Mouse (Mus musculus) MEL (cell line): ENCODE measurements around the gene Amer2. TPM values are rescaled to one million over a fixed set of nuclear protein-coding genes. Genes with fewer than 3 reads are reported as not detected.

Experiments
- DNase-seq: peaks from one replicate; pipeline ENCODE4 v3.0.0; 2011; ENCODE audit warnings: low read depth, low spot score
- H3K27ac ChIP-seq: 2 replicates; pipeline ENCODE4 v1.5.1; 2012; ENCODE audit warnings: low read depth, mild to moderate bottlenecking, control low read depth, low read length, moderate library complexity; ENCODE audit not compliant: control insufficient read depth
- H3K27me3 ChIP-seq, 2 experiments: fragments of 150-350 bp in 1 of 2; sonication (generic) in 1 of 2; 2 replicates each; pipeline ENCODE4 v1.6.1; 2012; ENCODE audit warnings: low read length in 2 of 2, mild to moderate bottlenecking in 2 of 2, improper control_type of control experiment in 1 of 2, moderate library complexity in 1 of 2; ENCODE audit not compliant: insufficient read depth in 2 of 2, control insufficient read depth in 1 of 2
- H3K36me3 ChIP-seq, 2 experiments: 2 replicates each; pipeline ENCODE4 v1.6.1; 2012 to 2014; ENCODE audit warnings: low read length in 2 of 2, improper control_type of control experiment in 1 of 2, inconsistent platforms in 1 of 2, mild to moderate bottlenecking in 1 of 2; ENCODE audit not compliant: insufficient read depth in 2 of 2, control insufficient read depth in 1 of 2
- H3K4me1 ChIP-seq, 2 experiments: fragments of 150-350 bp in 1 of 2; sonication (generic) in 1 of 2; 2 replicates each; pipeline ENCODE4 v1.6.1; 2012; ENCODE audit warnings: low read length in 2 of 2, improper control_type of control experiment in 1 of 2, mild to moderate bottlenecking in 1 of 2; ENCODE audit not compliant: insufficient read depth in 2 of 2, control insufficient read depth in 1 of 2
- H3K4me3 ChIP-seq, 2 experiments: fragments of 150-350 bp in 1 of 2; sonication (generic) in 1 of 2; 2 replicates each; pipeline ENCODE4 v1.5.1; 2012; ENCODE audit warnings: low read depth in 2 of 2, low read length in 2 of 2, mild to moderate bottlenecking in 2 of 2, moderate library complexity in 2 of 2, control low read depth in 1 of 2, improper control_type of control experiment in 1 of 2; ENCODE audit not compliant: control insufficient read depth in 1 of 2, insufficient read depth in 1 of 2
- H3K79me2 ChIP-seq: 2 replicates; pipeline ENCODE4 v1.6.1; 2012; ENCODE audit warnings: mild to moderate bottlenecking, low read length, moderate library complexity; ENCODE audit not compliant: control insufficient read depth, poor library complexity, insufficient read depth
- H3K9ac ChIP-seq: 2 replicates; pipeline ENCODE4 v1.6.1; 2012; ENCODE audit warnings: low read depth, mild to moderate bottlenecking, control low read depth, low read length, moderate library complexity; ENCODE audit not compliant: control insufficient read depth, poor library complexity, severe bottlenecking
- H3K9me3 ChIP-seq: fragments of 150-350 bp; sonication (generic); replicated peaks from 2 replicates; pipeline ENCODE4 v1.6.1; 2012; ENCODE audit warnings: mild to moderate bottlenecking, low read length, improper control_type of control experiment, moderate library complexity; ENCODE audit not compliant: insufficient read depth
- CHD2 ChIP-seq: IDR thresholded peaks from 2 replicates; pipeline ENCODE4 v1.6.1; 2011; ENCODE audit warnings: low read length, improper control_type of control experiment
- CTCF ChIP-seq, 3 experiments: IDR thresholded peaks in 2 of 3; conservative IDR thresholded peaks in 1 of 3; 2 replicates each; pipeline ENCODE4 v1.5.1; 2011 to 2012; ENCODE audit warnings: low read length in 3 of 3, low read depth in 2 of 3, mild to moderate bottlenecking in 2 of 3, improper control_type of control experiment in 1 of 3, inconsistent platforms in 1 of 3, mixed read lengths in 1 of 3, moderate library complexity in 1 of 3; ENCODE audit not compliant: control insufficient read depth in 1 of 3, insufficient read depth in 1 of 3, poor library complexity in 1 of 3, severe bottlenecking in 1 of 3
- ELF1 ChIP-seq: IDR thresholded peaks from 2 replicates; pipeline ENCODE4 v1.6.1; 2014; ENCODE audit warnings: low read depth, mild to moderate bottlenecking, inconsistent platforms, low read length, improper control_type of control experiment, moderate library complexity
- EP300 ChIP-seq, 2 experiments: IDR thresholded peaks; 2 replicates each; pipeline ENCODE4 v1.6.1; 2011; ENCODE audit warnings: improper control_type of control experiment in 2 of 2, low read length in 2 of 2, low read depth in 1 of 2, mild to moderate bottlenecking in 1 of 2
- ETS1 ChIP-seq: IDR thresholded peaks from 2 replicates; pipeline ENCODE4 v1.6.1; 2012; ENCODE audit warnings: low read depth, mild to moderate bottlenecking, inconsistent platforms, low read length, improper control_type of control experiment, moderate library complexity
- GABPA ChIP-seq: IDR thresholded peaks from 2 replicates; pipeline ENCODE4 v1.6.1; 2012; ENCODE audit warnings: low read depth, mild to moderate bottlenecking, inconsistent platforms, low read length, improper control_type of control experiment, moderate library complexity
- GATA1 ChIP-seq: IDR thresholded peaks from 2 replicates; pipeline ENCODE4 v1.6.1; 2011; ENCODE audit warnings: low read depth, low read length, improper control_type of control experiment
- KAT2A ChIP-seq: conservative IDR thresholded peaks from 2 replicates; pipeline ENCODE4 v1.6.1; 2012; ENCODE audit warnings: low read depth, low read length, improper control_type of control experiment, inconsistent platforms
- MAZ ChIP-seq: IDR thresholded peaks from 2 replicates; pipeline ENCODE4 v1.6.1; 2012; ENCODE audit warnings: low read depth, mild to moderate bottlenecking, inconsistent platforms, low read length, improper control_type of control experiment
- MYC ChIP-seq: IDR thresholded peaks from 2 replicates; pipeline ENCODE4 v1.6.1; 2011; ENCODE audit warnings: low read depth, mild to moderate bottlenecking, low read length, improper control_type of control experiment, moderate library complexity
- NELFE ChIP-seq: IDR thresholded peaks from 2 replicates; pipeline ENCODE4 v1.6.1; 2011; ENCODE audit warnings: low read depth, low read length, improper control_type of control experiment
- NRF1 ChIP-seq: IDR thresholded peaks from 2 replicates; pipeline ENCODE4 v1.6.1; 2014; ENCODE audit warnings: low read depth, mild to moderate bottlenecking, inconsistent platforms, low read length, improper control_type of control experiment, moderate library complexity; ENCODE audit not compliant: poor library complexity, insufficient read depth, severe bottlenecking
- POLR2AphosphoS2 ChIP-seq: IDR thresholded peaks from 2 replicates; pipeline ENCODE4 v1.6.1; 2011; ENCODE audit warnings: low read length, improper control_type of control experiment
- RAD21 ChIP-seq: IDR thresholded peaks from 2 replicates; pipeline ENCODE4 v1.6.1; 2011; ENCODE audit warnings: mild to moderate bottlenecking, low read depth, low read length, improper control_type of control experiment
- SIN3A ChIP-seq: IDR thresholded peaks from 2 replicates; pipeline ENCODE4 v1.6.1; 2012; ENCODE audit warnings: low read length, improper control_type of control experiment, inconsistent platforms
- SMC3 ChIP-seq: IDR thresholded peaks from 2 replicates; pipeline ENCODE4 v1.6.1; 2011; ENCODE audit warnings: low read depth, low read length, improper control_type of control experiment
- TCF12 ChIP-seq: IDR thresholded peaks from 2 replicates; pipeline ENCODE4 v1.6.1; 2014; ENCODE audit warnings: low read depth, mild to moderate bottlenecking, inconsistent platforms, low read length, improper control_type of control experiment, moderate library complexity
- USF1 ChIP-seq: IDR thresholded peaks from 2 replicates; pipeline ENCODE4 v1.6.1; 2014; ENCODE audit warnings: low read depth, mild to moderate bottlenecking, inconsistent platforms, low read length, improper control_type of control experiment, moderate library complexity
- USF2 ChIP-seq, 2 experiments: IDR thresholded peaks; 2 replicates each; pipeline ENCODE4 v1.6.1; 2011 to 2012; ENCODE audit warnings: improper control_type of control experiment in 2 of 2, low read length in 2 of 2, borderline replicate concordance in 1 of 2, inconsistent platforms in 1 of 2, low read depth in 1 of 2, mild to moderate bottlenecking in 1 of 2; ENCODE audit not compliant: insufficient read depth in 1 of 2
- ZKSCAN1 ChIP-seq: IDR thresholded peaks from 2 replicates; pipeline ENCODE4 v1.6.1; 2012; ENCODE audit warnings: low read depth, mild to moderate bottlenecking, inconsistent platforms, low read length, improper control_type of control experiment, moderate library complexity
- ZNF384 ChIP-seq: IDR thresholded peaks from 2 replicates; pipeline ENCODE4 v1.6.1; 2012; ENCODE audit warnings: low read depth, mild to moderate bottlenecking, inconsistent platforms, low read length, improper control_type of control experiment
- polyA plus RNA-seq, 2 experiments: library from polyadenylated mRNA; stranded (reverse) in 1 of 2; unstranded in 1 of 2; fragments of >175 nt in 1 of 2; fragments of >200 nt in 1 of 2; gene quantifications; 2 replicates each; pipeline versions ENCODE4 v1.2.1 to v1.2.4; 2012; ENCODE audit warnings: low replicate concordance in 2 of 2, low read depth in 1 of 2; ENCODE audit not compliant: insufficient read length in 2 of 2, insufficient read depth in 1 of 2, missing spikeins in 1 of 2
- total RNA-seq: library from RNA; depleted of rRNA; stranded (reverse); fragments of 300-350 nt; gene quantifications from 2 replicates; pipeline ENCODE4 v1.2.3, GENCODE M21; 2012

Gene Amer2
- total and polyA plus RNA-seq, 3 experiments = 0.01 TPM; not detected in 2

DNA sequence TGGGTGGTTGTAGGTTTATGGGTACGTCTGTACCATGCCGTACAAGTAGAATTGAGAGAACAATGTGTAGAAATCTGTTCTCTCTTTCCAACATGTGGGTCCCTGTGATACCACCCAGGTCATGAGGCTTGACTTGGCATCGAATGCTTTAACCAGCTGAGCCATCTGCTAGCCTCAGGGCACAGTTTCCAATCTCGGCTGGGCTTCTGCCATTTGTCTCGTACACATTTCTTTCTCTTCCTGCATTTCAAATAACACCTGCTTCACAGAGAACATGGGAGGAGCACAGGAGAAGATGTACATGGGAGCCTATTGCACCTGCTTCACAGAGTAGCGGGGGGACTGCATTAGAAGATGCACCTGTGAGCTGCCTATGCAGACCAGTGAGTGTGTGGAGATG lies 38.2 kb downstream of the Amer2 start:
- H3K4me3 ChIP-seq = no peak overlapping the region
- TF ChIP-seq USF1 = no peak
- no peak for TF ChIP-seq CTCF (IDR thresholded peaks at IDR 0.05 in 2 of 3, conservative IDR thresholded peaks at IDR 0.05 in 1 of 3; ENCODE audit: control insufficient read depth in 1 of 3, insufficient read depth in 1 of 3, low read depth in 2 of 3, low read length in 3 of 3, poor library complexity in 1 of 3, severe bottlenecking in 1 of 3)
- no peak for TF ChIP-seq ZKSCAN1
- TF ChIP-seq, all 39 proteins: peak for 0
- H3K79me2 ChIP-seq = no peaks in the 10 kb centered on the region
- no peak overlapping the region for H3K9ac ChIP-seq
- H3K9me3 ChIP-seq = no peaks in the 10 kb centered on the region
- no peaks in the 10 kb centered on the region for H3K4me1 ChIP-seq
- H3K36me3 ChIP-seq = no peaks in the 10 kb centered on the region
- DNase-seq = no peak
- no peak overlapping the region for H3K27ac ChIP-seq
- 0 out of 4 replicates have a peak, but pooled peaks cover 0 to 1% of the 10 kb centered on the region in 2 experiments for H3K27me3 ChIP-seq

DNA sequence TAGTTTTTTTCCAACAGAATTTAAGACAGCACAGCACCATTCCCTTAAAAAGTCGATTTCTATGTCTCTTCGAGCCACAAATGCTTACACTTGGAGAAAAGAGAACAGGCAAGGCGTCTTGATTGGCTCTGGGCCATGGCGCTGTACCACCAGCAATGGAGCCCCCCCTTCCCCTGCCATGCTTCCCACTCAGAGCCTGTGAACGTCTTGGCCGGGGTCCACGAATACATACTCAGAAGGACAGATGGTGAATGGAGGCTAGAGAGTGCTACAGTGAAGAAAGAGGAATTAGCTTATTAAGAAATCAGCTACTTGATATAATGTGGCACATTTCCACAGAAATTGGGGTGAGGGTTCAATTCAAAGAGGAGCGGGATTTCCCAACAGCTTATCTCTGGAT lies 41.6 kb downstream of the Amer2 start:
- Histone ChIP-seq H3K27ac (no peak overlapping the region), H3K36me3 (no peaks in the 10 kb centered on the region), H3K9ac (no peak overlapping the region), H3K27me3 (0 out of 4 replicates have a peak, but pooled peaks cover 0 to 1% of the 10 kb centered on the region in 2 experiments), H3K9me3 (no peaks in the 10 kb centered on the region), H3K4me1 (no peaks in the 10 kb centered on the region), H3K79me2 (no peaks in the 10 kb centered on the region), H3K4me3 (no peak overlapping the region)
- DNase-seq = no peak
- TF ChIP-seq GABPA = no peak
- TF ChIP-seq EP300 (IDR thresholded peaks at IDR 0.05; ENCODE audit: low read depth in 1 of 2, low read length in 2 of 2) = no peak
- TF ChIP-seq CTCF (IDR thresholded peaks at IDR 0.05 in 2 of 3, conservative IDR thresholded peaks at IDR 0.05 in 1 of 3; ENCODE audit: control insufficient read depth in 1 of 3, insufficient read depth in 1 of 3, low read depth in 2 of 3, low read length in 3 of 3, poor library complexity in 1 of 3, severe bottlenecking in 1 of 3) = no peak
- no peak for TF ChIP-seq ELF1
- TF ChIP-seq USF2 (IDR thresholded peaks at IDR 0.05; ENCODE audit: borderline replicate concordance in 1 of 2, insufficient read depth in 1 of 2, low read depth in 1 of 2, low read length in 2 of 2) = no peak
- no peak for TF ChIP-seq NELFE
- no peak for TF ChIP-seq KAT2A
- TF ChIP-seq SIN3A = no peak
- no peak for TF ChIP-seq POLR2AphosphoS2
- TF ChIP-seq RAD21 = no peak
- TF ChIP-seq ZKSCAN1 = no peak
- TF ChIP-seq ZNF384 = no peak
- TF ChIP-seq GATA1 = no peak
- TF ChIP-seq TCF12 = no peak
- no peak for TF ChIP-seq SMC3
- no peak for TF ChIP-seq MYC
- no peak for TF ChIP-seq MAZ
- TF ChIP-seq CHD2 = no peak
- no peak for TF ChIP-seq ETS1
- no peak for TF ChIP-seq NRF1
